Mouse (Mus musculus) bone marrow macrophage, adult 2 months (primary cell): ENCODE measurements around the gene Nudt16l1.

ENCODE experiments used
- CTCF ChIP-seq: IDR thresholded peaks from 2 replicates; pipeline ENCODE4 v1.5.1; 2012; ENCODE audit warnings: low read depth, mild to moderate bottlenecking, low read length, moderate library complexity
- POLR2A ChIP-seq: IDR thresholded peaks from 2 replicates; pipeline ENCODE4 v1.6.1; 2012; ENCODE audit warnings: mild to moderate bottlenecking, low read depth, low read length, borderline replicate concordance

DNA sequence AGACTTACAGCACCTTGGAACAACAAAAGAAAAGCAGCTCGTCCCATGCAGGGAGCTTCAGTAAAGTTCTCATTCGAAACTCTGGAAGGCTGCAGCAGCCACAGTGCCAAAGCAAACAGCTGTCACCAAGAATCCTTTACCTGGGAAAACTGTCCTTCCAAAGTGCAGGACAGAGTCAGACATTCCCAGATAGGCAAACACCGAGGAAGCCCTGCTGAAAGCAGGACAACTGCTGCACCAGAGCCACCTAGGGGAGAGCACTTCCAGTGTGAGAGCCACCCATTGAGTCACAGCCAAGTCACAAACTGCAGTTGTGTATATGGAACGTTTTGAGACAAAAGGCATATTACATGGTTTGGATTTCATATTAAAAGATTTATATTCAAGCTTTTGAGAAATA lies 6.9 kb downstream of the Nudt16l1 start:
- TF ChIP-seq CTCF (no peak), POLR2A (no peak)
